Mouse (Mus musculus): ENCODE results near the gene Pop4. TPM values are rescaled to one million over a fixed set of nuclear protein-coding genes. Genes with fewer than 3 reads are reported as not detected.

Pop4 gene
- polyA plus RNA-seq, 1 experiment from 2014 or later, result 20.6 TPM

DNA sequence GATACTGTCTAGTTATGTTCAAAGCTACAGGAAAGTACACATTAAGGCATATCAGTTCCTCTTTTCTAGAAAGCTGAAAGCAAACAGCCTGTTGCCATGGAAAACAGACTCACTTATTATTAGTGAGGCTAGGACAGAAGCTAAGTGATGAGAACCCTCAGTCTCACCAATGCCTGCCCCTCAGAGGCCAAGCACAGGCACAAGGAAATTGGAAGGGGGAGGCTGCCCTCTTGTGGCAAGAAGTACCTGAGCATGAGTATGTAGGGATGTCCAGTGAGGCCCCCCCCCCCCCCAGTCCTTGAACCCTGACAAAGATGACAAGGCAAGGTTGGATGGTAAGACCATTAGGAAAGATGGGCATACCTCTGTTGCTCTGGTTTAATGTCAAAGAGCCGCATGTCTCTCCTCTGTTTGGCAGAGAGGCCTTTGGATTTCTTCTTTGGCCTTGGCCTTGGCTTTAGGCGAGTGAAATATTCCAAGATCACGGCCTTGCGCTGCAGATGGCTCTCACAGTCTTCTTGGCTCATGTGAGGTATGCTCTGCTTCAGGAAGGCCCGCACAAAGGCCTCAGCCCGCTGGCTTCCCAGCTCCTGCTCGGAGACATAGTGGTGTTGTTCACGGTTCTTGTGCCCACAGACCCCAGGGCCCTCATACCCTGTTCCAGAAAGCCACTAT is 4.1 kb downstream of the Pop4 start:
- peaks cover 44% of the 10 kb centered on the region for H3K36me3 ChIP-seq (ENCODE audit: control insufficient read depth, insufficient read depth)
- ATAC-seq, result 0 out of 2 replicates have a peak, but pooled peaks have one; percentile 33

DNA sequence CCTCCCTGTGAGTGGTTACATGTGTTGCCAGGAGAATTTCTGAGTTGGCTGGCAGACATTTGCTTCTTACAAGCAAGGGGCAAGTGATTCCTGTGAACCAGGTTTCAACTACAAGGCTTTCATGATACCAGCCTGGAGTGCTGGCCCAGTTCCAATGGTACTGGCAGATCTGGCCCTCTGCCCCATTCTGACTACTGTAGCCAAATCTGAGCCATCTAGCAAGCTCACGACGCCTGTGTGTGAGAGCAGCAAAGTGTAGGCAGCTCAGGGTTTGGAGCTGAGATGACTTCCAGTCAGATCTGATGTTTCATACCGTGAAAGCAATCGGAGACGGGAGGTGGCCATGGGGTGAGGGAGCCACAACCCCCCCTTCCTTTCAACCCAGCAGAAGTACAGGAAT is 8.8 kb downstream of the Pop4 start:
- Histone ChIP-seq H3K4me1 (replicated peaks; ENCODE audit: control insufficient read depth, insufficient read depth, low read length) (no peaks in the 10 kb centered on the region), H3K9me3 (ENCODE audit: control insufficient read depth) (no peaks in the 10 kb centered on the region), H3K27ac (ENCODE audit: low read depth, low read length) (no peak overlapping the region), H3K4me3 (ENCODE audit: low read depth, low read length) (no peak overlapping the region), H3K27me3 (replicated peaks; ENCODE audit: control insufficient read depth, insufficient read depth, low read length) (no peaks in the 10 kb centered on the region), H3K4me2 (replicated peaks; ENCODE audit: low read depth) (no peak overlapping the region), H3K9ac (ENCODE audit: low read depth, low read length) (no peak overlapping the region), H3K36me3 (ENCODE audit: control insufficient read depth, insufficient read depth) (peaks cover 49% of the 10 kb centered on the region)
- 83% methylated on average over 5 of the region's 5 CpGs for WGBS
- no peak for TF ChIP-seq CTCF (IDR thresholded peaks at IDR 0.05; ENCODE audit: low read depth)
- no peak for ATAC-seq

More for the DNA sequence above, 4.1 kb downstream of the Pop4 start:
- Histone ChIP-seq H3K4me2 (replicated peaks; ENCODE audit: low read depth) (no peak overlapping the region), H3K4me3 (ENCODE audit: low read depth, low read length) (no peak overlapping the region), H3K27ac (ENCODE audit: low read depth, low read length) (no peak overlapping the region), H3K9ac (ENCODE audit: low read depth, low read length) (no peak overlapping the region), H3K27me3 (replicated peaks; ENCODE audit: control insufficient read depth, insufficient read depth, low read length) (no peaks in the 10 kb centered on the region), H3K9me3 (ENCODE audit: control insufficient read depth) (no peaks in the 10 kb centered on the region), H3K4me1 (replicated peaks; ENCODE audit: control insufficient read depth, insufficient read depth, low read length) (peaks cover 6% of the 10 kb centered on the region; the same call in 1 of the 2 replicates)
- 89% methylated on average over 8 of the region's 8 CpGs for WGBS
- peak; percentile 82 for TF ChIP-seq CTCF (IDR thresholded peaks at IDR 0.05; ENCODE audit: low read depth)

DNA sequence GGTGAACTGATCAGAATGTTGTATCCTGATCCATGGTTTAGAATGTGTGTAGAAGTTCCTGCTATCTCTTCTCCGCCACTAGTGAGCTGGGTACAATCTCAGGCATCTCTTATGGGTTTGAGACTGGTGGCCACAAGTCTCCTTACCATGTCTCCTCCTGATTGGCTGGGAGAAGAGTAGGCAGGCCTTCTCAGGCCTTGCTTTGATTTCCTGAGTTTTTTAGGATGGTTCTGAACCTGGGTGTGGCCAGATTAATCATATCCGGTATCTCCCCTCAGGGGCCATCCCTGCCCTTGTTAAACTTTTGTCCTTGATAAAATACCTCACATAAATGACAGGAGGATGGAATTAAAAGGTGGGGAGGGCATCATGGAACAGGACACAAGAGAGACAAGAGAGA is 11.6 kb downstream of the Pop4 start:
- Histone ChIP-seq H3K27ac (ENCODE audit: low read depth, low read length) (no peak overlapping the region), H3K4me3 (ENCODE audit: low read depth, low read length) (no peak overlapping the region), H3K9me3 (ENCODE audit: control insufficient read depth) (no peaks in the 10 kb centered on the region), H3K9ac (ENCODE audit: low read depth, low read length) (no peak overlapping the region), H3K36me3 (ENCODE audit: control insufficient read depth, insufficient read depth) (peaks cover 29% of the 10 kb centered on the region), H3K4me2 (replicated peaks; ENCODE audit: low read depth) (no peak overlapping the region), H3K27me3 (replicated peaks; ENCODE audit: control insufficient read depth, insufficient read depth, low read length) (no peaks in the 10 kb centered on the region), H3K4me1 (replicated peaks; ENCODE audit: control insufficient read depth, insufficient read depth, low read length) (no peaks in the 10 kb centered on the region)
- no peak for TF ChIP-seq CTCF (IDR thresholded peaks at IDR 0.05; ENCODE audit: low read depth)
- 85% methylated on average over 2 of the region's 2 CpGs for WGBS
- ATAC-seq, result no peak

DNA sequence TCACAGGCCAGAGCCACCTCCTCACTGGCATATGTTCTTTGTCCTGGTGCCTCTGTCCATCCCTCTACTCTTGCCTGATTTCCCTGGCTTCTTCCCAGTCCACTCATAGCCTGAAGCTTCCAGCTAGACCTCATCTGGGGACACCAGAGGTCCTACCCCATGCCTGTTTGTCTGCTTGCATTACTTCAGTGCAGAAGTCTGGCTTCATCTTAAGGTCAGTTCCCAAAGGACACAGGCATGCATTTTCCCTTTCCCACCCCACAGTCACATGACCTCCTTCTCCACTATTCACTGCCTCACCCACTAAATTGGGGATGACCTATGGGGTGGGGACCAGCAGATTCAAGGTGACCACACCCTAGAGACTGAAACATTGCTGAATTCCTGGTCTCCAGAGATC is 17.8 kb downstream of the Pop4 start:
- H3K4me1 ChIP-seq (replicated peaks; ENCODE audit: control insufficient read depth, insufficient read depth, low read length), result no peaks in the 10 kb centered on the region
- no peak overlapping the region for H3K9ac ChIP-seq (ENCODE audit: low read depth, low read length)
- H3K4me3 ChIP-seq (ENCODE audit: low read depth, low read length), result no peak overlapping the region
- no peak for ATAC-seq
- H3K4me2 ChIP-seq (replicated peaks; ENCODE audit: low read depth), result no peak overlapping the region
- no peaks in the 10 kb centered on the region for H3K36me3 ChIP-seq (ENCODE audit: control insufficient read depth, insufficient read depth)
- no peaks in the 10 kb centered on the region for H3K9me3 ChIP-seq (ENCODE audit: control insufficient read depth)
- no peak for TF ChIP-seq CTCF (IDR thresholded peaks at IDR 0.05; ENCODE audit: low read depth)
- H3K27me3 ChIP-seq (replicated peaks; ENCODE audit: control insufficient read depth, insufficient read depth, low read length), result no peaks in the 10 kb centered on the region
- H3K27ac ChIP-seq (ENCODE audit: low read depth, low read length), result no peak overlapping the region

DNA sequence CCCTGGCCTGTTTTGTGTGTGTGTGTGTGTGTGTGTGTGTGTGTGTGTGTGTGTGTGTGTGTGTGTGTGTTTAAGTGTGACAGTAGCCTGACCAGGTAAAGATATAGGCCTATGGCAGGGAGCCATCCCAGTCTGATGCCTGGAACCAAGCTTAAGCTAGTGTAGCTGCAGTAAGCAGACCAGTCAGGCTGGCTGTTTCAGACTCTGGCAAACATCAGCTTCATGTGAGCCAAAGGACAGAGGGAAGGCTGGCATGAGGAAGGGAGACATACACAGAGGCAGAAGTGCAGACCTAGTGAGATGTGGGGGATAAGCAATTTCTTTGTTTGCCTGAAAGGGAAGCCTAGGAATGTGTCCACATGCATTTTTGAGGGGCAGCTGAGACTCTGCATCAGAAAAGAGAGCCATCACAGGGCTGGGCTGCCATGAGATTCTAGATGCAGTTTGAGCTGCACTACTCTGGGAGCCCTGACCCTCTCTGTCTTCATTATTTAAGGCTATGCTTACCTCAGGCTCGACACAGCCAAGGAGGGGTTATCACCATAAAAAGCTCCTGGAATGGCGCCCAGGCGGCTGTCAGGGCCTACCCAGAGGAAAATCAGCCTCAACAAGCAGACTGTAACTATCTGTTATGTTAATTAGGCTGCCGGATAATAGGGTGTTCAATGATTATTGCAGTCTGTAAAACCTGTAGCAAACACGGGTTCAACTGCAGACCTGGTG is 19.6 kb downstream of the Pop4 start:
- no peak for ATAC-seq
- H3K27me3 ChIP-seq (replicated peaks; ENCODE audit: control insufficient read depth, insufficient read depth, low read length), result no peaks in the 10 kb centered on the region
- 39% methylated on average over 5 of the region's 5 CpGs for WGBS

DNA sequence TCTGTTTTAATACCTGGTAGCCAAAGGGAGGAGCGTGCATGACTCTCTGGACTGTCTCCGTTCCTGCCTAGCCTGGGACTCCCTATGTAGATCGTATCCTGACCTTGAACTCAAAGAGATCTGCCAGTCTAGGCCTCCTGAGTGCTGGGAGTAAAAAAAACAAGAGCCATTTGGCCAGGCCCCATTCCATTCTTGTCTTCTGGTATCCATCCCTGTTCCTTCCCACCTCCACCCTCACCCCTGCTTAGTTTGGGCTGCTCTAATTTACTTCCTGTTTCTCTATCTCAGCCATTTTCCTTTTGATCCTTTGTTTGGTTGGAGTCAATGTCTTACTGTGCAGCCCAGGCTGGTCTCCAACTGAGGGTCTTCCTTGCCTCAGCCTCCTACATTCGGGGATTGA is 28.8 kb downstream of the Pop4 start:
- Histone ChIP-seq H3K27ac (ENCODE audit: low read depth, low read length) (no peak overlapping the region), H3K4me1 (replicated peaks; ENCODE audit: control insufficient read depth, insufficient read depth, low read length) (no peaks in the 10 kb centered on the region), H3K4me2 (replicated peaks; ENCODE audit: low read depth) (no peak overlapping the region), H3K9ac (ENCODE audit: low read depth, low read length) (no peak overlapping the region), H3K9me3 (ENCODE audit: control insufficient read depth) (no peaks in the 10 kb centered on the region), H3K27me3 (replicated peaks; ENCODE audit: control insufficient read depth, insufficient read depth, low read length) (no peaks in the 10 kb centered on the region), H3K4me3 (ENCODE audit: low read depth, low read length) (no peak overlapping the region), H3K36me3 (ENCODE audit: control insufficient read depth, insufficient read depth) (no peaks in the 10 kb centered on the region)
- no peak for ATAC-seq
- TF ChIP-seq CTCF (IDR thresholded peaks at IDR 0.05; ENCODE audit: low read depth), result no peak
- 82% methylated on average over 4 of the region's 4 CpGs for WGBS

More for the DNA sequence above, 19.6 kb downstream of the Pop4 start:
- Histone ChIP-seq H3K9me3 (ENCODE audit: control insufficient read depth) (no peaks in the 10 kb centered on the region), H3K4me2 (replicated peaks; ENCODE audit: low read depth) (no peak overlapping the region), H3K4me1 (replicated peaks; ENCODE audit: control insufficient read depth, insufficient read depth, low read length) (no peaks in the 10 kb centered on the region; the same call in 1 of the 2 replicates), H3K9ac (ENCODE audit: low read depth, low read length) (no peak overlapping the region), H3K36me3 (ENCODE audit: control insufficient read depth, insufficient read depth) (no peaks in the 10 kb centered on the region), H3K4me3 (ENCODE audit: low read depth, low read length) (no peak overlapping the region), H3K27ac (ENCODE audit: low read depth, low read length) (no peak overlapping the region)
- TF ChIP-seq CTCF (IDR thresholded peaks at IDR 0.05; ENCODE audit: low read depth), result no peak

All from intestine, postnatal 0 days (tissue).